Mouse (Mus musculus): ENCODE measurements around the gene 2010111I01Rik. TPM values are rescaled to one million over a fixed set of nuclear protein-coding genes. Genes with fewer than 3 reads are reported as not detected.
A peak's percentile ranks its signal among the peaks of the same experiment; 100 is the strongest.

Gene 2010111I01Rik
- total and polyA plus RNA-seq, 2 experiments from 2014 or later, result 107 to 149 TPM

DNA sequence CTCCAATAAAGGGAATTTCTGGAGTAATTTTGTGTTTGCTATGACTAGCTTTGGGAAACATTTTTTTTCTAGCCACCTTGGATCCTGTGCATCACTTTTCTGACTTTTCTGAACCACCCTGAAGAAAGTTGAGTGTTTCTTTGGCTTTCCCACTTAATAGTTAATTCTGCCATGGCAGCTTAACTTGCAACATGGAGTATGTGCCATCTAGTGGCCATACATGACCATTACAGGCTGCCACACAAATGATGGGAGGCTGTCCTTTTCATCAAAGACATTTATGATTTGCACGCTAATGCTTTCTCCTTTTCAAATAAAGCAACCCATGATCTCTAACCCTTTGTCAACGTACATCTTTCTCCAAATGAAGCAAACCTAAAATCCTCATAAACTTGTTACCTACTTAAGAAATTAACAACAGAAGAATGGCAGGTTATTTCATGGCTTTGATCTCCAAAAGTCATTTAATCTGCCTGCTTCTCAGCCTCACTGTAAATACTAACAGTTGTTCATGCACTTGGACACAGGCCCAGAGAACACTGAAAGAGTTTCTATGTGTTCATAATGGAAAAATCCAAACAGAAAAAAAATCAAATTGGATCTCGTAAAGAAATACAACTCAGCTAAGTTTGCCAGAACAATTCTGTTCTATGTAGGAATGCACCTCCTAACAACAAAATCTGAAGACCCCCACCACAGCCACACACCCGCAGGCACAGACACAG, 368.0 kb downstream of the 2010111I01Rik start:
- Histone ChIP-seq H3K36me3 (replicated peaks; ENCODE audit: control insufficient read depth, insufficient read depth, low read length) (no peaks in the 10 kb centered on the region), H3K27ac (ENCODE audit: low read depth) (no peak overlapping the region), H3K27me3 (ENCODE audit: control insufficient read depth, insufficient read depth, low read length) (no peaks in the 10 kb centered on the region), H3K9me3 (replicated peaks; ENCODE audit: control insufficient read depth, low read length) (no peaks in the 10 kb centered on the region), H3K9ac (replicated peaks; ENCODE audit: low read depth, low read length) (no peak overlapping the region), H3K4me3 (ENCODE audit: low read depth, low read length) (no peak overlapping the region), H3K4me2 (ENCODE audit: low read depth, low read length) (no peak overlapping the region), H3K4me1 (ENCODE audit: control insufficient read depth, insufficient read depth) (no peaks in the 10 kb centered on the region)
- DNase-seq (ENCODE audit: low spot score), result peak; percentile 58
- ATAC-seq (ENCODE audit: insufficient read depth, low read depth), result no peak
- WGBS, result 45% methylated on average over 4 of the region's 4 CpGs
- TF ChIP-seq CTCF (IDR thresholded peaks at IDR 0.05; ENCODE audit: low read depth) (peak; percentile 96), EP300 (IDR thresholded peaks at IDR 0.05; ENCODE audit: low read depth) (no peak)

DNA sequence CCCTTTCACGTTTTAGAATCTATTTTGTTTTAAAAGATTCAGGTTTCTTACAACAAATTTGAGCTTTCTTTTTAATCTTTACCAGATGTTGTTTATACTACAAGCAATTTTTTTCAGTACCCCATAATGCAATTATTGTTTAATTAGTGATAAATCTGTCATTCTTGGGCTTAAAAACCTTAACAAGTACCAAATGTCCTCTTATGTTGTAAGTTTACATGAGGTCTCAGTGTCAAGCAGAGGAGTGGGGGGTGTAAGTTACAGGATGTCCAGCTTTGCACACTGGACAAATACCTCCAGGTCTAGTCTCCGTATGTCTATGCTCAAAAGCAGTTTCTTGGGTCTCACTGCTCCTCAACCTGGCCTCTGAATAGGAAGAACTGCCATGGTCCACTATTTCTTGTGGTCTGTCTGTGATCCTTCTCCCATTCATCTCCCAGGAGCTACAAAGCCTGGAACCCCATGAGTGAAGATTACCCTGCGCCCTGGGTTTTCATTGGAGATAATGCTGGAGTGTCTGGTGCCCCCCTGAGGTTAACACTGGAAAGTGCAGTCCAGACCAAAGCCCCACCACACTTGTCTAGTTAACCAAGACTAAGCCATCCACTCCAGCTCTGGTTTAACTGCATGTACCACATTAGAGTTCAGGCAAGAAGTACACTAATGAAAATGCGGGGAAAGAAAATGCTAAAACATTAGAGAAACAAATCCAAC, 370.9 kb downstream of the 2010111I01Rik start:
- Histone ChIP-seq H3K27ac (ENCODE audit: low read depth) (no peak overlapping the region), H3K9me3 (replicated peaks; ENCODE audit: control insufficient read depth, low read length) (no peaks in the 10 kb centered on the region), H3K9ac (replicated peaks; ENCODE audit: low read depth, low read length) (no peak overlapping the region), H3K4me3 (ENCODE audit: low read depth, low read length) (no peak overlapping the region), H3K27me3 (ENCODE audit: control insufficient read depth, insufficient read depth, low read length) (no peaks in the 10 kb centered on the region), H3K4me1 (ENCODE audit: control insufficient read depth, insufficient read depth) (no peaks in the 10 kb centered on the region), H3K4me2 (ENCODE audit: low read depth, low read length) (no peak overlapping the region), H3K36me3 (replicated peaks; ENCODE audit: control insufficient read depth, insufficient read depth, low read length) (0 out of 2 replicates have a peak, but pooled peaks cover 7% of the 10 kb centered on the region)
- ATAC-seq (ENCODE audit: insufficient read depth, low read depth) (no peak), DNase-seq (ENCODE audit: low spot score) (no peak)
- TF ChIP-seq CTCF (IDR thresholded peaks at IDR 0.05; ENCODE audit: low read depth) (peak; percentile 57), EP300 (IDR thresholded peaks at IDR 0.05; ENCODE audit: low read depth) (no peak)
- WGBS, result 67% methylated on average over 4 of the region's 4 CpGs

DNA sequence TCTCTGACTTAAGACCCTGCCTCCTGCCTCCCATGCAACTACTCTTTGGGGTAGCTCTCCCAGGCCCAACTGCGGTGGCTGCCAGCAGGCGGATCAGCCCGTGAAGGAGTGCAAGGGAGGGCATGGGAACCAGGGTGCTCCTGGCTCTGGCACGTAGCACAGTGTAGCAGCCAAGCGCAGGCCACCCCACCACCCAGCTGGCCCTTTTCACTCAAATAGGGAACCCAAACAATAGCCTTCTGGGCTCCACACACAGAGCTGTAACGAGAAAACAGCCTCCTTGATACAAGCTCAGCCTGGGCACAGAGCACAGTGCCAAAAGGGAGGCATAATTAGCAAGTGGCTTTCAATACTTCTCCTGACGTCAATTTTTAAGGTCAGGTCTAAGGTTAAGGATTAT, 371.6 kb downstream of the 2010111I01Rik start:
- WGBS, result 73% methylated on average over 7 of the region's 7 CpGs

DNA sequence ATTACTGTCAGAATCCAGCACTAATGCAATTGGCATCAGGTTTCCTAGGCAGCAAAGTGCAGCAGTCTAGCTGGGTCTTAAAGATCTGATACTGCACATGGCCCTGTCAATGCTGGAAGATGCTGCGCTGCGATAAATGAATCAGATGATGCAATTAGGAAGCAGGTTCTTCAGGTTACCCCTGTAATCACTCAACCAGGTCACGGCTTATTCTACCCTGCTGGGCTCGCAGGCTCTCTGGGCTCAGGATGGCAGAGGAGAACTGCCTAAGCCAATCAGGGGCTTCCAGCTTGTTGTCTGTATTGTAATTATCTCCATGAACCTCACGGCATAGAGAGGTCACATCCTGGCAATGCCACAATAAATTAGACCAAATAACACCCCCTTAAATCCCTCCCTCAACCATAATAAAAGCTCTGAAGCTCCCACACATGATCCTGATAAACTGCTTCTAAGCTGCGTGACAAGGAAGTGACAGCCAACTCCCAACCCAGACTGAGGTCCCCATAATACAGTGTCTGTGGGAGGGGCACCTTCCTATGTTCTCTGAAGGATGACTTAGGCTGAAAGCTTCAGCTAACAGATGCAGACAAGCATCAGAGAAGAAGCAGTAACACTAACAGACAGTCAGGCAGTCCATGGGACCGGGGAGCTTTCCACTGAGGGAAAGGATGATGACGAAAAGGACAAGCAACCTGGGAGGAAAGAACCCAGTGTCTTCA, 372.7 kb downstream of the 2010111I01Rik start:
- Histone ChIP-seq H3K27me3 (ENCODE audit: control insufficient read depth, insufficient read depth, low read length) (no peaks in the 10 kb centered on the region), H3K9ac (replicated peaks; ENCODE audit: low read depth, low read length) (no peak overlapping the region), H3K4me2 (ENCODE audit: low read depth, low read length) (no peak overlapping the region), H3K36me3 (replicated peaks; ENCODE audit: control insufficient read depth, insufficient read depth, low read length) (0 out of 2 replicates have a peak, but pooled peaks cover 7% of the 10 kb centered on the region), H3K9me3 (replicated peaks; ENCODE audit: control insufficient read depth, low read length) (no peaks in the 10 kb centered on the region), H3K27ac (ENCODE audit: low read depth) (no peak overlapping the region), H3K4me3 (ENCODE audit: low read depth, low read length) (no peak overlapping the region), H3K4me1 (ENCODE audit: control insufficient read depth, insufficient read depth) (no peaks in the 10 kb centered on the region)
- DNase-seq (ENCODE audit: low spot score) (no peak), ATAC-seq (ENCODE audit: insufficient read depth, low read depth) (no peak)
- no peak for TF ChIP-seq EP300 (IDR thresholded peaks at IDR 0.05; ENCODE audit: low read depth)
- TF ChIP-seq CTCF (IDR thresholded peaks at IDR 0.05; ENCODE audit: low read depth), result no peak
- WGBS, result 75% methylated on average over 8 of the region's 8 CpGs

More for the DNA sequence above, 371.6 kb downstream of the 2010111I01Rik start:
- H3K4me2 ChIP-seq (ENCODE audit: low read depth, low read length), result no peak overlapping the region
- H3K4me3 ChIP-seq (ENCODE audit: low read depth, low read length), result no peak overlapping the region
- H3K4me1 ChIP-seq (ENCODE audit: control insufficient read depth, insufficient read depth), result no peaks in the 10 kb centered on the region
- no peaks in the 10 kb centered on the region for H3K27me3 ChIP-seq (ENCODE audit: control insufficient read depth, insufficient read depth, low read length)
- H3K9me3 ChIP-seq (replicated peaks; ENCODE audit: control insufficient read depth, low read length), result no peaks in the 10 kb centered on the region
- no peak overlapping the region for H3K27ac ChIP-seq (ENCODE audit: low read depth)
- ATAC-seq (ENCODE audit: insufficient read depth, low read depth), result no peak
- H3K9ac ChIP-seq (replicated peaks; ENCODE audit: low read depth, low read length), result no peak overlapping the region
- 0 out of 2 replicates have a peak, but pooled peaks cover 7% of the 10 kb centered on the region for H3K36me3 ChIP-seq (replicated peaks; ENCODE audit: control insufficient read depth, insufficient read depth, low read length)
- TF ChIP-seq CTCF (IDR thresholded peaks at IDR 0.05; ENCODE audit: low read depth) (no peak), EP300 (IDR thresholded peaks at IDR 0.05; ENCODE audit: low read depth) (no peak)
- DNase-seq (ENCODE audit: low spot score), result no peak

DNA sequence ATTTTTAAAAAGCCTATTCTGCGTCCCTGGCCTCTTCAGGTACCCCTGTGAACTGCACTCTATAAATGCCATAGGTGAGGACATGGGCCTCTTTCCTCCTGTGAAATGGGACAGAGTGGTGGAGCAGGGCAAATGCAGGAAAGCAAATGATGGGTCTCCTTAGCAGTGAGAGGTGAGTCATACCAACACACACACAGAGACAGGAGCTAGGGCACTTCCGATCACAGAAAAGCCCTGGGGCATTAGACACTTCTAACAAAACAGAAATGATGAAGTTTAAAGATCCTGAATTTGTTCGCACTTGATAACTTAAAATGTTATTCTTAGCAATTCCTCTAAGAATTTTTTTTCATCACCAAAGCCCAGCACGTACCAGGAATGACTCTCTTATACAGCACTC, 375.3 kb downstream of the 2010111I01Rik start:
- H3K4me3 ChIP-seq (ENCODE audit: low read depth, low read length), result no peak overlapping the region
- no peaks in the 10 kb centered on the region for H3K27me3 ChIP-seq (ENCODE audit: control insufficient read depth, insufficient read depth, low read length)
- no peak overlapping the region for H3K27ac ChIP-seq (ENCODE audit: low read depth)
- 88% methylated on average over 4 of the region's 4 CpGs for WGBS
- DNase-seq (ENCODE audit: low spot score), result no peak
- 0 out of 2 replicates have a peak, but pooled peaks cover 7% of the 10 kb centered on the region for H3K36me3 ChIP-seq (replicated peaks; ENCODE audit: control insufficient read depth, insufficient read depth, low read length)
- H3K4me1 ChIP-seq (ENCODE audit: control insufficient read depth, insufficient read depth), result no peaks in the 10 kb centered on the region
- TF ChIP-seq CTCF (IDR thresholded peaks at IDR 0.05; ENCODE audit: low read depth) (no peak), EP300 (IDR thresholded peaks at IDR 0.05; ENCODE audit: low read depth) (no peak)
- no peak overlapping the region for H3K4me2 ChIP-seq (ENCODE audit: low read depth, low read length)
- no peak overlapping the region for H3K9ac ChIP-seq (replicated peaks; ENCODE audit: low read depth, low read length)
- no peak for ATAC-seq (ENCODE audit: insufficient read depth, low read depth)
- no peaks in the 10 kb centered on the region for H3K9me3 ChIP-seq (replicated peaks; ENCODE audit: control insufficient read depth, low read length)

All from heart, postnatal 0 days (tissue).